Comparison of ENCODE assay signal across 9 mouse cellular contexts in genomic region chr1:138576803-138577202, GRCm38 (mm10). TPM values are rescaled to one million over a fixed set of nuclear protein-coding genes. Genes with fewer than 3 reads are reported as not detected.
DNase-seq lines count a peak whose midpoint lies in the region; ATAC-seq lines count a peak whose summit lies in the region.
"Had no signal": no experiment of that assay in that cellular context is flagged by ENCODE, and none has a peak within 500 bp of the region (broad histone marks: within the 10 kb centered on the region; RNA-seq: fewer than 3 reads in every experiment).

No protein-coding gene starts in this region.

- intact Hi-C loops in heart, postnatal 14 days (cut with DNase I) = no loop called here

- ATAC-seq in forebrain, embryonic 13.5 days = 0 out of 2 replicates have a peak, but pooled peaks have one; percentile 27
- ATAC-seq in forebrain, embryonic 15.5 days (replicated peaks) = no peak
- ATAC-seq in midbrain, embryonic 15.5 days (replicated peaks) = no peak

- H3K27me3 ChIP-seq in forebrain, embryonic 13.5 days = no peaks in the 10 kb centered on the region
- no peaks in the 10 kb centered on the region for H3K27me3 ChIP-seq in forebrain, embryonic 15.5 days
- no peaks in the 10 kb centered on the region for H3K27me3 ChIP-seq in midbrain, embryonic 15.5 days (replicated peaks)

- H3K36me3 ChIP-seq in forebrain, embryonic 13.5 days (ENCODE audit: poor library complexity, severe bottlenecking) = no peaks in the 10 kb centered on the region
- H3K36me3 ChIP-seq in forebrain, embryonic 15.5 days = no peaks in the 10 kb centered on the region
- no peaks in the 10 kb centered on the region for H3K36me3 ChIP-seq in midbrain, embryonic 15.5 days (replicated peaks)

- H3K4me3 ChIP-seq in forebrain, embryonic 13.5 days = no peak overlapping the region
- H3K4me3 ChIP-seq in forebrain, embryonic 15.5 days = no peak overlapping the region
- H3K4me3 ChIP-seq in midbrain, embryonic 15.5 days = no peak overlapping the region

- WGBS in forebrain, embryonic 13.5 days = 76% methylated on average over 7 of the region's 7 CpGs
- WGBS in forebrain, embryonic 15.5 days = 57% methylated on average over 7 of the region's 7 CpGs
- WGBS in midbrain, embryonic 15.5 days = 65% methylated on average over 7 of the region's 7 CpGs

- H3K4me1 ChIP-seq in forebrain, embryonic 13.5 days = peaks cover 4% of the 10 kb centered on the region
- H3K4me1 ChIP-seq in forebrain, embryonic 15.5 days = peaks cover 3% of the 10 kb centered on the region
- peaks cover 4% of the 10 kb centered on the region for H3K4me1 ChIP-seq in midbrain, embryonic 15.5 days

- DNase-seq in retina, adult 2 months (ENCODE audit: low read depth, low spot score) = peak; percentile 16
- no peak for DNase-seq in retina, embryonic 14.5 days (ENCODE audit: low spot score)
- peak; percentile 51 to 54 for DNase-seq in heart, postnatal 14 days
- DNase-seq in thymus, postnatal 4 days = no peak
- DNase-seq in lung, postnatal 36 days = no peak

- H3K9ac ChIP-seq in forebrain, embryonic 13.5 days = no peak overlapping the region
- no peak overlapping the region for H3K9ac ChIP-seq in forebrain, embryonic 15.5 days (replicated peaks)
- H3K9ac ChIP-seq in midbrain, embryonic 15.5 days = no peak overlapping the region
- H3K9ac ChIP-seq: liver, embryonic 14.5 days had no signal

- H3K27ac ChIP-seq in forebrain, embryonic 13.5 days = no peak overlapping the region
- no peak overlapping the region for H3K27ac ChIP-seq in forebrain, embryonic 15.5 days (replicated peaks)
- H3K27ac ChIP-seq in midbrain, embryonic 15.5 days = no peak overlapping the region
- H3K27ac ChIP-seq: liver, embryonic 14.5 days had no signal

- H3K4me2 ChIP-seq in forebrain, embryonic 13.5 days = no peak overlapping the region
- no peak overlapping the region for H3K4me2 ChIP-seq in forebrain, embryonic 15.5 days (replicated peaks)
- H3K4me2 ChIP-seq in midbrain, embryonic 15.5 days = no peak overlapping the region

- no peaks in the 10 kb centered on the region for H3K9me3 ChIP-seq in forebrain, embryonic 13.5 days (replicated peaks)
- no peaks in the 10 kb centered on the region for H3K9me3 ChIP-seq in forebrain, embryonic 15.5 days
- H3K9me3 ChIP-seq in midbrain, embryonic 15.5 days = no peaks in the 10 kb centered on the region

RNA-seq across cellular contexts. Expression of gene Nek7, which starts 43.1 kb away (rescaled TPM):
- polyA plus RNA-seq in forebrain, embryonic 13.5 days (2015; fragmentation: Nextera tagmentation; extraction: Ambion mirVana) = 19.8 and 20.6 TPM in 2 replicates
- 12.1 and 12.4 TPM in 2 replicates for polyA plus RNA-seq in forebrain, embryonic 15.5 days (2015; fragmentation: Nextera tagmentation; extraction: Ambion mirVana)
- total RNA-seq in heart, postnatal 14 days (2021) = 10 to 100 TPM; 61.7 to 67.1 TPM
- 17.8 and 21.4 TPM in 2 replicates for polyA plus RNA-seq in midbrain, embryonic 15.5 days (2015; fragmentation: Nextera tagmentation; extraction: Ambion mirVana)

Comparison
In these comparisons a context has a peak if more than half of its experiments do, and no peak if none do; other contexts are left out.
1. DNase-seq: peak in retina, adult 2 months (single experiment) and heart, postnatal 14 days (2 of 2); none in retina, embryonic 14.5 days (single experiment), thymus, postnatal 4 days (single experiment) and lung, postnatal 36 days (single experiment).